Mouse (Mus musculus) A20 (cell line): Measurements from ENCODE around the gene Adcyap1r1.

Source experiments
- DNase-seq: peaks from one replicate; pipeline ENCODE4 v3.0.0-alpha.2; 2011; ENCODE audit warnings: low read depth, low spot score

Gene Adcyap1r1

GRCm38 (mm10) chr6:55448976-55449678 is 2.7 kb upstream of the Adcyap1r1 start:
- no peak for DNase-seq

- DNase-seq, result no peak
Observed at GRCm38 (mm10) chr6:55452381-55452780, 603 bp downstream of the Adcyap1r1 start.

- DNase-seq, result no peak
Observed at GRCm38 (mm10) chr6:55453548-55453947, 1.8 kb downstream of the Adcyap1r1 start.

DNA sequence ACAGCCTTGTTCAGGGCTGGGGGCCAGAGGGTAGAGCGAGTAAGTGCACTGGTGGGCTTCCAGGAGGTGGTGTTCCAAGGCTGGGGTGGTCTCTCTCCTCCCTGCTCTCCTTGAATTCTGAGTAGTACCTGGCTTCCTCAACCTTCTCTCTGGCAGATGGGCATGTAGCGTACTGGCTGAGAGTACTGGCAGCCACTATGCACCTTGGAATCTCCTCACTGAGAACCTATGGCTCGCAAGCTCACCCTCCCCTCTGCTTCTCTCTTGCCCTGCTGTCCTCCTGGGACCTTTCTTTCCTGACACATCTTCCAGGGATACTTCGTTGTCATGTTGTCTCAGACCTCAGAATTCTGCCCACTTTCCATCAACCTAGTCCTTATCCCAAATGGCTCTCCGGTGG is 3.9 kb downstream of the Adcyap1r1 start:
- DNase-seq, result no peak

DNA sequence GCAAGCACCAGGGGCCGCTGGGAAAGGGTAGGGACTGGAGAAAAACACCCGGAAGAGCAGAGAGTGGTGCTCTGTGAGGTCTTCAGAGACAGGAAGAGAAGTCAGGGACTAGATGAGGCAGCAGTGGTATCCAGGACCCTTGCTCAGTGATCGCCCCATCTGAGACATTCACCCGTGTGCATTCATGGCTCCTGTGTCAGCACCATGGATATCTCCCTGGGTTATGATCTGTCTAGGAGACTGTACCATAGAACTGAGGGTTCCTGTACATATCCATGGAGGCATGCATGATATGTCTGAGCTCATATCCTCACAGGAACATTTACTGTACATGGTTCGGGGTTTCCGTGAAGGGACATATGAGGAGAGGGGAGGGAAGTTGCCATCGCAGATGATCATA is 5.9 kb downstream of the Adcyap1r1 start:
- DNase-seq, result no peak

- DNase-seq, result no peak
Observed at GRCm38 (mm10) chr6:55458156-55458555, 6.4 kb downstream of the Adcyap1r1 start.

GRCm38 (mm10) chr6:55459545-55460397 is 8.0 kb downstream of the Adcyap1r1 start:
- no peak for DNase-seq

- peak; percentile 51 for DNase-seq
Observed at GRCm38 (mm10) chr6:55461141-55461540, 9.4 kb downstream of the Adcyap1r1 start.

GRCm38 (mm10) chr6:55461678-55462077 is 9.9 kb downstream of the Adcyap1r1 start:
- no peak for DNase-seq

DNA sequence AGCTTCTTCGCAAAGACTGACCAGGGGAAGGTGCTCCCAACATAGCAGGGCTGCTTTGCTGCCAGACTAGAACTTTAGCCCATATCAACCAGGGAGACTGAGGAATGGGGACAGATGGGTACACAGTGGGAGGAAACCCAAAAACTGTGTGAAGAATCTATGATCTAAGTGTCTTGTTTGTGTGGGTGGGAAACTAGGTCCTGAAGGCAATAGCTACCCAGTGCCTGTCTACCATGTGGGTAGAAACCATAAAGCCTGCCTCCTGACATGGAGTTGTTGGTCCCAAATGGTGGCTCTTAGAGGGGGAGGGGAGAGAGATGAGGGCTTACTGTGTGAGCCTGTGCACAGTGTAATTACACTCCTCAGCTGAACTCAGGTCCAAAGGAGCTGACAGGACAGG is 10.6 kb downstream of the Adcyap1r1 start:
- no peak for DNase-seq

GRCm38 (mm10) chr6:55463966-55464365 is 12.2 kb downstream of the Adcyap1r1 start:
- no peak for DNase-seq

- DNase-seq, result no peak
Observed at GRCm38 (mm10) chr6:55465311-55465710, 13.5 kb downstream of the Adcyap1r1 start.

- DNase-seq, result no peak
Observed at GRCm38 (mm10) chr6:55466301-55466761, 14.6 kb downstream of the Adcyap1r1 start.

DNA sequence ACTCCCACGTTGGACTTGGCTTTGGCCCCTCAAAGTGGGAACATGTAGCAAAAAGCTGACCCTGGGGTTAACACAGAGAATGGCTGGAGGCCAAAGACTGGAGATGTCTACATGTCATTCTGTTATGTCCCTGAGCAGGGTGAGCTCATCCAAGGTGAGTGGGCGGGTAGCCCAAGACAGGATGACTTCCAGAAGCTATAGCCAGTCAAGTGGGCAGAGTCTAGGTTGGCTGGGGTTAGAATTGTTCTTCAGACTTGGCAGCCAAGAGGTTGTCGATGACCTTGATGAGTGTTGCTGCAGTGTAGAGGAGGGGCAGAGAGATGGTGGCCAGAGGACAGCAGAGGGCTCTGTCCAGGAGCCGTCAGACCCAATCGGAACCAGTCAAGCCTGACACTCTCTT is 18.9 kb downstream of the Adcyap1r1 start:
- no peak for DNase-seq

- no peak for DNase-seq
Observed at GRCm38 (mm10) chr6:55472381-55472780, 20.6 kb downstream of the Adcyap1r1 start.

DNA sequence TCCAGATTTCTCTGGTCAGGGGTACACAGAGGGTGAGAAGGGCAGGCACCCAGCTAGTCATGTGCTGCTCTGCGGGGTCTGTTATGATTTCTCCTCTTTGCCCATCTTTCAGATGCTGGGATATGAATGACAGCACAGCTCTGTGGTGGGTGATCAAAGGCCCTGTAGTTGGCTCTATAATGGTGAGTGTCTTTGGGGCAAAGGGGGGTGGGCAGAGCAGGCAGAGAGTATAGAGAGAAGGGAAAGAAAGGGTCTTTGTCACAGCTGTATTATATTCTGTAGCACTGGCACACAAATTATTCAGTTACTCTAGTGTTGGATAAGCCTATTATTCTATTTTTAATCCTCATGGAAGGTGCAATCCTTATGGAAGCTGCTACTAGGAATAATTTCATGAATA is 29.2 kb downstream of the Adcyap1r1 start:
- DNase-seq, result no peak

- DNase-seq, result no peak
Observed at GRCm38 (mm10) chr6:55482471-55482870, 30.7 kb downstream of the Adcyap1r1 start.

DNA sequence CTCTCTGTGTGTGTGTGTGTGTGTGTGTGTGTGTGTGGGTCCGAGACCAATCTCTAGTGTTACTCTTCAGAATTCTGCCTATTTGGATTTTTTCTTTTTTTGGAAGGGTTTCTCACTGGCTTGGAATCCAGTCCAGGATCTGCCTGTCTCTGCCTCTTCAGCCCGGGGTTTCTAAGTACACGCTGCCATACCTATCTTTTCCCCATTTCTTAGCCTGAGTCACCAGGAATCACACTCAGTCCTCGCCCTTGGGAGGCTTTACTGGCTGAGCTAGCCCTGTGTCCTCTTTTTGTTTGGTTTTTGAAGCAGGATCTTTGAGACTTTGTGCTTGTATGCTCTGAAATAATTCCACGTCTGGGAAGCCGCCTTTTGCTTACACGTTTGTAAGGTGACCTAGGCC is 31.6 kb downstream of the Adcyap1r1 start:
- DNase-seq, result no peak

- no peak for DNase-seq
Observed at GRCm38 (mm10) chr6:55484224-55484623, 32.4 kb downstream of the Adcyap1r1 start.

- no peak for DNase-seq
Observed at GRCm38 (mm10) chr6:55485216-55485615, 33.4 kb downstream of the Adcyap1r1 start.

DNA sequence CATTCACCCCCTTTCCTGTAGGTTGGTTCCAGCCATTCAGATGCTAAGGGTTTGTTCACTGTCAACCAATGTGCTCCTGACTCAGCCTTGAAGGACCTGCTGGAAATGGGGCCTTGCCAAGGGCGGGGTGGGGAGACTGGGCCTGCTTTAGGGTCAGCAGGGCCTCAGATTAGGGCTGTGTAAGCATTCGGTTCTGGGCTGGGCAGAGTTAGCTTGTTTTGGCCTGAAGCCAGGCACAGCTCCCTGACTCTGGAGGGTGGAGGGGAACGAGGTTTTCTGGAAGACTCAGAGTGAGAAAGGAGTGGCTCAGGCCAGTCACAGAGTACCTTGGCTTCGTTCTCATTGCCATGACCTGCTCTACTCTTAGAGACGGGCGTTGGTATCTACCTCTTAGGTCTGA is 35.9 kb downstream of the Adcyap1r1 start:
- no peak for DNase-seq

- no peak for DNase-seq
Observed at GRCm38 (mm10) chr6:55496201-55496600, 44.4 kb downstream of the Adcyap1r1 start.

- no peak for DNase-seq
Observed at GRCm38 (mm10) chr6:55498753-55499152, 47.0 kb downstream of the Adcyap1r1 start.
